Mouse (Mus musculus): Measurements from ENCODE around the gene Ddx58.

The Ddx58 gene

DNA sequence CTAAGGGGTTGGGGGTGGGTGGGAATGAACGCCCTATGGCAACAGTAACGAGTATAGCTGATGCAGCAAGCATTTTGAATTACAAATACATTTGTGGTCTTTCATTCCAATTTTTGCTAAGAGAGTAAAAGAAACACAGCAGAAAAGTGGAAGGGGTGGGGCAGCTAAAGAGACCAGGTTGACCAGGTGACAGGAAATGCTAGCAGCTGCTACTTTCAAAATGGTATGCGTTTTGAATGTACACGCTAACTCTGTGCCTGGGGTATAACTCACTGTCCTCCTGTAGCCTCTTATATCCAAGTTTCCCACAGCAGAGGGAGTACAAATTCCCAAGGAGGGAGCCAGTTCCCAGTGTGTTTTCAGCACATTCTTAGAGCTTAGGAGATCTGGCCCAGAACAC lies 2.8 kb downstream of the Ddx58 start:
- no peak for DNase-seq (ENCODE audit: extremely low read depth, insufficient read length, low spot score)

GRCm38 (mm10) chr4:40234256-40234655 lies 5.4 kb downstream of the Ddx58 start:
- DNase-seq (ENCODE audit: extremely low read depth, insufficient read length, low spot score) = no peak

DNA sequence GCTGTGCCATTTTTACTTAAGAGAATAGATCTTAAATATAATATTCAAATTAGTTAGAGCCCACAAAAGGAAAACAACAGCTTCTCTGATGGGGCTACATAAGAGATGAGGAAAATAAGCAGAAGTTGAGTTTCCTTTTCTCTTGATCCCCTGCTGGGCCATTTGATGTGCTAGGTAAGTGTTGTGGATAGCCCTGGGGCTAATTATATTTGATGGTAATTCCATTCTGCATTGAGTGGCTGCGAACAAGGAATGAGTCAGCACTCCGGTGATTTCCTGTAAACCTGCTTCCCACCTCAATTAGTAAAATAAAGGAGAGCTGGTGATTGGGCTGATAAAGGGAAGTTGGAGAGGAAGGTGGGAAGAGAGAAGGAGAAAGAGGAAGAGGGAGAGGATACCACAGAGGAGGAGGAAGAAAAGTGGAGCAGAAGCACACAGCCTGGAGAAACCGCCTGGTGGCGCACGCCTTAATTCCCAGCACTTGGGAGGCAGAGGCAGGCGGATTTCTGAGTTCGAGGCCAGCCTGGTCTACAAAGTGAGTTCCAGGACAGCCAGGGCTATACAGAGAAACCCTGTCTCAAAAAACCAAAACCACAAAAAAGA lies 6.5 kb downstream of the Ddx58 start:
- DNase-seq (ENCODE audit: extremely low read depth, insufficient read length, low spot score) = no peak

DNA sequence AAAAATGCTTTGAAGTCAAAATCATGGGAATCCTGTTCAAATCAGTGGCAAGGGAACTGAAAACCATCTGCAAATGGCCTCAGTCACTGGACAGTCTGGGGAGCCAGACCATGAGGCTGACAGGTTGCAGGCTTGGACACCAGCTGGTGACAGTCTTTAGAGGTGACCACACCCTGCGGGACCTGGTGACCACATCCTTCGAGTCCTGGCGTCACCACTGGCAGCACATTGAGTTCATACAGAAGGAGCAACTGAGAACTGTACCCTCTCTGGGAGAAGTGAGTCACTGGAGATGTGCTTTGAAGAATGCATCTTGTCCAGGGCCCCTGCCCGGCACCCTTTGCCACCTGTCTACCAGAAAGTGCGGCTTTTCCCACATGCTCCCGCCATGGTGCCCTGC lies 9.9 kb downstream of the Ddx58 start:
- peak; percentile 15 for DNase-seq (ENCODE audit: extremely low read depth, insufficient read length, low spot score)

GRCm38 (mm10) chr4:40227886-40228285 lies 11.7 kb downstream of the Ddx58 start:
- no peak for DNase-seq (ENCODE audit: extremely low read depth, insufficient read length, low spot score)

DNA sequence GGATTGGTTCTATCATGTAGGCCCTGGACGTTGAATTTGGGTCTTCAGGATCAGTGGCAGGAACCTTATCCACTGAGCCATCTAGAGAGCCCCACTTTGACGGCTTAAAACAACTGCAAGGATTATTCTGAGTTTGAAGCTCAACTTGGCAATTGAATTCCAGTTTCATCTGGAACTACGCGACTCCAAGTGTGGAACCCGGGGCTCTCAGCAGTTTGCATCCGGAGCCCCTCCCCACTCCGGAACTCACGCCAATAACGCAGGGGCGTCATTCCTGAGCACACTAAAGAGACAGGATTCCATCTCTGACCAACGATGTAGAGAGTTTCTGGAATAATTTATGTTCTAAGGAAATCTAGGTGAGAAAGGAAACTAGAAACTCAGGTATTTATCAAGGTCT lies 12.5 kb downstream of the Ddx58 start:
- no peak for DNase-seq (ENCODE audit: extremely low read depth, insufficient read length, low spot score)

DNA sequence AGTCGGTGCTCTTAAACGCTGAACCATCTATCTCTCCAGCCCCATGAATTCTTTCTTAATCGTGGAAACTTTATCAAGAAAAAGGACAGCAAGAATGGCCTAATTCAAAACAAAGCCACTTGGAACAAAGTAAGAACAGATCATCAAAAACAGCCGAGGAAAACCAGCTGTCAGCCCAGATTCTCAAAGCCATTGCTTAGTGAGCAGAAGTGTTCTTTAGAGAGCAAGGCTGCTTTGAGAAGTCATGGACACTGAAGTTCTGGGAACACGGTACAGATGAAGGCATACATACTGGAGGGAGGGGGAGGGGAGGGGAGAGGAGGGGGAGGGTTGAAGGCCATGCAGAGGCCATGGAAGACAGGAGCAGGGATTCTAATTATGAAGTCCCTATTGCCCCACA lies 13.5 kb downstream of the Ddx58 start:
- DNase-seq (ENCODE audit: extremely low read depth, insufficient read length, low spot score) = no peak

DNA sequence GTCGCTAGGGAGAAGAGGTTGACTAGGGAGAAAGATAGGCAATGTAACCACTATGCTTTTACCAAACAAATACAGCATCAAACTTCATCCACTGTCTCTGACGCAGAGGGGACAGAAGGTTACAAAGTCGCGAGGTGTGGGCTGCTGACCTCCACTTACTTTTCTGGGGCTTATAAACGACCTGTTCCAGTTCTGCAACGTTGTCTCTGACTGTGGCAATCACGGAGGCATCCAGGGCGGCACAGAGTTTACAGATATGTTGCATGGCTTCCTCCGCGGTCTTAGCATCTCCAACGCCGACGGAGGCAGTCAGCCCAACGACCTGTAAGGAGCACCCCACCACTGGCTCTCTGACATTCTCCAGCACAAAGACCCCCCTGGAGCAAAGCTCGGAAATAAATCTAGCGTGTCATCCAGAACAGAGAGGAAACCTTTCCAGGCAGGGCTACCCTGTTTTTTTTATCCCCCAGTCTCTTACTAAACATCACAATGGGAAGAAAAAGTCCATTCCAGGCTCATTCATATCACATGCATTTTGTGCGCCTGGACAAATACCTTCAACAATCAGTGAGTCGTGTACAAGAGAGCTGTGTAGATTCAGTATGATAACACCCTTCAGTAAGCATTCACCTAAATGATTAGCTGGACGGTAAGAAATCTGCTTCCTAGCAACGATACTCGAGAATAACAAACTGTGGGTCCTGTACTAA lies 17.6 kb downstream of the Ddx58 start:
- no peak for DNase-seq (ENCODE audit: extremely low read depth, insufficient read length, low spot score)

DNA sequence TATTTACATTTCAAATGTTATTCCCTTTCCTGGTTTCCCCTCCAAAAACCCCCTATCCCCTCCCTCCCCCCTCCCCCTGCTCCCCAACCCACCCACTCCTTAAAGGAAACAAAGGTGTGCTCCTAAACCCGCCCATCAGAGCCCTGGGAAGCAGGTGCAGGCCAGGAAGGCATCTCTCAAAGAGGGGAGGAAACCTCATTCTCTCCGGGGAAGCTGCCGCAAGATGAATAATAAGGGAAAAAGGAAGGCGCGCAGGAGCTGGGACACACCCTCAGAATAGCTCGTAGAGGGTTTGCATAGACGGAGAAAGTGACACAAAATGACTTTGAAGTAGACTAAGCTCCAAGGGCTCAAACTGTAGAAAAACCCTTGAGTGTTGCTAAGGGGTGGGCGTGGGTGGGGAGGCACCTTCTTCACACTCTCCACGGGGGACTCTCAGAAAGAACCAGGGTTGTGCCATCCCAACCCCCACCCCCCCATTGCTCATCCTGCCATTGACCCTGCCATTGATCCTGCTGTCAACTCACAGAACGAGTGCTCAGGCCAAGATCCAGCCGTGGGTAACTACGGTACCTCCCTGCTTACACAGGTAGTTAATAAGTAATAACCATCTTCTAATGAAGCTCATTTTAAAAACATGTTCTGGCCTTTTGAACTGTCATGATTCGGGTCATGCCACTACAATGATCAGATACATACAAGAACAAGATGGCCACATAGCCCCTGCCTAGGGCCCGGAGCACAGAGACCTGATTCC lies 18.4 kb downstream of the Ddx58 start:
- DNase-seq (ENCODE audit: extremely low read depth, insufficient read length, low spot score) = no peak

- no peak for DNase-seq (ENCODE audit: extremely low read depth, insufficient read length, low spot score)
Observed at GRCm38 (mm10) chr4:40220437-40220836, 19.2 kb downstream of the Ddx58 start.

- DNase-seq (ENCODE audit: extremely low read depth, insufficient read length, low spot score) = no peak
Observed at GRCm38 (mm10) chr4:40218382-40218781, 21.2 kb downstream of the Ddx58 start.

- no peak for DNase-seq (ENCODE audit: extremely low read depth, insufficient read length, low spot score)
Observed at GRCm38 (mm10) chr4:40217910-40218309, 21.7 kb downstream of the Ddx58 start.

- no peak for DNase-seq (ENCODE audit: extremely low read depth, insufficient read length, low spot score)
Observed at GRCm38 (mm10) chr4:40212177-40212576, 27.5 kb downstream of the Ddx58 start.

- no peak for DNase-seq (ENCODE audit: extremely low read depth, insufficient read length, low spot score)
Observed at GRCm38 (mm10) chr4:40207701-40208100, 31.9 kb downstream of the Ddx58 start.

GRCm38 (mm10) chr4:40205231-40205903 lies 34.3 kb downstream of the Ddx58 start:
- DNase-seq (ENCODE audit: extremely low read depth, insufficient read length, low spot score) = no peak

DNA sequence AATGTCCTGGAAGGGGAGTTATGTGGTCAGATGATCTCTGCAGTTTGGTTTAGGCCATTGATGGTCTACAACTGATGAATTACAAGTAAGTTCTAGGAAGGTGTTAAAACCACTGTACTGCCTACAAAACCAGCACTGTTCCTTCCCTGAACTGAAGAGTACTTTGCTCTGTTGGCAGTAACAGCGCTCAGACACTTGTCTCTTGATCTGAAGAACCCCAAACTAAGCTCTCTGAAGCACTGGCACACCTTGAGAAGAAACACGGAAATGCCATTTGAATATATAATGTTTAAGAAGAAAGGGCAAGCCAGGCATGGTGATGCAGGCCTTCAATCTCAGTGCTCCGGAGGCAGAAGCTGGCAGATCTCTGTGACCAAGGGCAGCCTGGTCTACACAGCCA lies 35.3 kb downstream of the Ddx58 start:
- DNase-seq (ENCODE audit: extremely low read depth, insufficient read length, low spot score) = no peak

DNA sequence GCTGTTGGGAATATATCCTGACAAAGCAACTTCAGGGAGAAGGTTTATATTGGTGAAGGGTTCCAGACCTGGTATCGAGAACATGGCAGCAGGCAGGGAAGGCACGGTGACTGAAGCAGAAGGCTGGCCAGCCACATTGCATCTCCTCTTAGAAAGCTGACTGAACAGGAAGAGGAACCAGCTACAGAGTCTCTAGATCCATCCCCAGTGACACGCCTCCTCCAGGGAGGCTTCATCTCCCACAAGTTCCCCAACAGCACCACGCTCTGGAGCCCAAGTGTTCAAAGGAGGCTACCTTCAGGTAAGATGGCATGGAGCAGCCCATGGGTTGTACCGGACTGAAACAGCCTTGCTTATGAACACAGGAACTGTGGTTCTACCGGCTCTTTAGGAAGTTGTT lies 37.4 kb downstream of the Ddx58 start:
- DNase-seq (ENCODE audit: extremely low read depth, insufficient read length, low spot score) = no peak

- no peak for DNase-seq (ENCODE audit: extremely low read depth, insufficient read length, low spot score)
Observed at GRCm38 (mm10) chr4:40195336-40195735, 44.3 kb downstream of the Ddx58 start.

- no peak for DNase-seq (ENCODE audit: extremely low read depth, insufficient read length, low spot score)
Observed at GRCm38 (mm10) chr4:40193461-40193860, 46.2 kb downstream of the Ddx58 start.

- no peak for DNase-seq (ENCODE audit: extremely low read depth, insufficient read length, low spot score)
Observed at GRCm38 (mm10) chr4:40192246-40192645, 47.4 kb downstream of the Ddx58 start.

- DNase-seq (ENCODE audit: extremely low read depth, insufficient read length, low spot score) = no peak
Observed at GRCm38 (mm10) chr4:40187956-40188355, 51.7 kb downstream of the Ddx58 start.

All from 3134 (cell line).